Mouse (Mus musculus): Measurements from ENCODE around the gene Tmod3.
"Not testable (repeated sequence)": the region's sequence is repeated elsewhere in the genome, so short reads cannot be mapped to it uniquely, and the experiment has no call there.

The Tmod3 gene

GRCm38 (mm10) chr9:75551342-75551741 lies 8.1 kb downstream of the Tmod3 start:
- DNase-seq: peak; percentile 59

GRCm38 (mm10) chr9:75549010-75549409 lies 10.4 kb downstream of the Tmod3 start:
- no peak for DNase-seq

DNA sequence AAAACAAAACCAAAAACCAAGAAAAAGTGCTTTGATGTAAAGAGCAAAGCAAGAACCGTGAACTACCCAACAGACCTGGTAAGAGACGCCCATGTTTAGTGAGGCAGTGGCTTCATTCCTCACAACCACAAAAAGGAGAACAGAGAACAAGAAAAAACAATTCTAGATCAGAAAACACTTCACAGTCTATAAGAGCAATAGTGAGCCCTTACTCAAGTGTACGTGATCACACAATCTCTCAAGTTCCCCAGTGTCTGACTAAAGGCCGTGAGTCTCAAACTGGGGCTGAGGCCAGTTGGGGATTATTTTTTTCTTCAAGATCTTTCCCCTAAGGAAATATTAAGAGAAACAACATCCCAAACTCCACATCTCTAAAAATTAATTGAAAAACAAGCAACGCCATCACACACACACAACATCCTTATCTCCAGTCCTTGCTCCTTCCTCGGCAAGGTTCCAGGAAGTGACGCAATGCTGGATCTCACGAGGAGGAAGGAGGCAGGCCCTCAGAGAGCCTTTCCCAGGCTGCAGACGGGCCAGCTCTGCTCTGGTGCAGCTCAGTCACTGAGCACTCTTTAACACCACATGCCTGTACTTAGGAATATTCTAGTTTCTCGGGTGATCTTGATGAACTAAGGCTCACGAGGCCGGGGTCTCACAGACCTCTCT lies 12.4 kb downstream of the Tmod3 start:
- DNase-seq: no peak

GRCm38 (mm10) chr9:75545514-75545913 lies 13.9 kb downstream of the Tmod3 start:
- DNase-seq: no peak

GRCm38 (mm10) chr9:75541497-75541896 lies 18.0 kb downstream of the Tmod3 start:
- DNase-seq: no peak

- DNase-seq: no peak
Observed at GRCm38 (mm10) chr9:75536422-75536821, 23.0 kb downstream of the Tmod3 start.

DNA sequence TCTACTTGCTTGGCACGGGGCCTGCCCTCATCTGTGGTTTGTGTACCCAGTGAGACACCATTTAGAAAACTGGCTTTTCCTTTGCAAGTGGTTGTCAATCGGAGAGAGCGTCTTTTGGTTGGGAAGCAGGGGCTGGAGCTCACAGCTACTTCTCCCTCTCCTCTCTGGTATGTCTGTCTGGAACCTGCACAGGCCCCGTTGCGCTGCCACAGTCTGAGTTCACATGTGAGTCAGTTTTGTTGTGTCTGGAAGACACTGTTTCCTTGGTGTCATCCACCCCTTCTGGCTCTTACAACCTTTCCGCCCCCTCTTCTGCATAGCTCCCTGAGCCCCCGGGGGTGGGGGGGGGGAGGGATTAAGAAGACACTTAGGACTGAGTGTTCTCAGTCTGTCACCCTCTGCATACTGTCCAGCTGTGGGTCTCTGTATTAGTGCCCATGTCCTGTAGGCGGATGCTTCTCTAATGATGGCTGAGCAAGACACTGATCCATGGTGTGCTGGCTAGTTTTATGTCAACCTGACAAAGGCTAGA lies 25.0 kb downstream of the Tmod3 start:
- no peak for DNase-seq

- not testable (repeated sequence) for DNase-seq
Observed at GRCm38 (mm10) chr9:75532989-75533388, 26.5 kb downstream of the Tmod3 start.

DNA sequence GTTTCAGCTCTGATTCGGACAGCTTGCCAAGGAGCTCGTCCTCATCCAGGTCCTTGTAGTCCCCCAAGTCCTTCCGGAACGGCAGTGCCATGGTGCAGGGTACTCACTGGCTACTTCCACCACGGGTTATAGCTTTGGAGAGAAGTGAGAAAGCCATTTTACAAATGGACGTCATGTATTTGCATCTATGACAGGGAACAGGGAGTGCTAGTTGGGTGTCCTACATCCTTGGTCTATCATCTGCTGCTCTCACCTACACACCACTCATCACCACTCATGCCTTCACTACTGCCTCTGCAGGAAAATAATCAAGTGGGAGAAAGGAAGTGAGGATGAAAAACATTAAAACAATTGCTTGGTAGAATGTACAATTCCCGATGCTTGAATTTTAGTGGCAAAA lies 27.0 kb downstream of the Tmod3 start:
- no peak for DNase-seq

DNA sequence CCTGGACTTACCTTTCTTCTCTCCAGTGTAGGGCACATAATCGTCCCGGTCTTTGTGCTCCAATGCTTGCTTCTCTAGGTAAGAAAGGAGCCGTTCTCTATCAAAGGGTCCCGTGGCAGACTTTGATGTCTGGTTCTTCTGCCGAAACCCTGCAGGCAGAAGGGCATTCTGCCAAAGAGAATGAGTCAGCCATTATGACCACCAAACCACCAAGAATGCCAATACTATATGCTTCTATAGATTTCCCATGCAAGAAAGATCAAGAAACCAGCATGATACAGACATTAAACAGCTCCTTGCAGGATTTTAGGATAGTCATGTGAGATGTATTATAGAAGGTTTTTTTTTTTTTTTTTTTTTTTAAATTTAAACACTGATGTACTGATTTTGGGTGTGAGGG lies 30.1 kb downstream of the Tmod3 start:
- DNase-seq: peak; percentile 32

- no peak for DNase-seq
Observed at GRCm38 (mm10) chr9:75528096-75528495, 31.4 kb downstream of the Tmod3 start.

- no peak for DNase-seq
Observed at GRCm38 (mm10) chr9:75527368-75528059, 31.9 kb downstream of the Tmod3 start.

DNA sequence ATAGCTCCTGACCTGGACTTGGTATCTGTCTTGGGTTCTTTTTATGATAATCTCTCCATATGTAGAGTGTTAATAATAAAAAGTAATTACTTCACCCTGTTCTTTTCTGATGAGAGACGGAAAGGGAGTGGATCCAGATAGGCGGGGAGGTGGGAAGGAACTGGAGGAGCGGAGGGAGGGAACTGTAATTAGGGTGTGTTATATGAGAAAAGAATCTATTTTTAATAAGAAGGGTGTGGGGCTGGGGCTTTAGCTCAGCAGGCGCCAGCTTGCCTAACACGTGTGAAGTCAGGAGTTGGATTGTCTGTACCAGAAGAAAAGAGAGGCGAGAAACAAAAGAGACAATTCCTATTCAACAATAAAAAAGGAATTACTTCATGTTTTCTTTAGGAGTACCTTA lies 35.8 kb downstream of the Tmod3 start:
- peak; percentile 32 for DNase-seq

GRCm38 (mm10) chr9:75522217-75522616 lies 37.2 kb downstream of the Tmod3 start:
- DNase-seq: no peak

GRCm38 (mm10) chr9:75521788-75522187 lies 37.7 kb downstream of the Tmod3 start:
- peak; percentile 34 for DNase-seq

DNA sequence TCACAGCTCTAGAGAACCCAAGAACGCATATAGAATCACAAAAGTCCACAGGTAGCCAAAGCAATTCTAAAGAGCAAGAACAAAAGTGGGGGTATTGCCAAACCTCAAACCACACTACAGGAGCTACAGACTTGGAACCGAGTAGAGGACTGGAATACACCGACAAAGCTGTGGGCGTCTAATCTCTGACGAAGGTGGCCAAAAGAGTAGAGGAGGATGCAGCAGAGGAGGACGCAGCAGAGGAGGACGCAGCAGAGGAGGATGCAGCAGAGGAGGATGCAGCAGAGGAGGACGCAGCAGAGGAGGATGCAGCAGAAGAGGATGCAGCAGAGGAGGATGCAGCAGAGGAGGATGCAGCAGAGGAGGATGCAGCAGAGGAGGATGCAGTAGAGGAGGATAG lies 38.5 kb downstream of the Tmod3 start:
- no peak for DNase-seq

DNA sequence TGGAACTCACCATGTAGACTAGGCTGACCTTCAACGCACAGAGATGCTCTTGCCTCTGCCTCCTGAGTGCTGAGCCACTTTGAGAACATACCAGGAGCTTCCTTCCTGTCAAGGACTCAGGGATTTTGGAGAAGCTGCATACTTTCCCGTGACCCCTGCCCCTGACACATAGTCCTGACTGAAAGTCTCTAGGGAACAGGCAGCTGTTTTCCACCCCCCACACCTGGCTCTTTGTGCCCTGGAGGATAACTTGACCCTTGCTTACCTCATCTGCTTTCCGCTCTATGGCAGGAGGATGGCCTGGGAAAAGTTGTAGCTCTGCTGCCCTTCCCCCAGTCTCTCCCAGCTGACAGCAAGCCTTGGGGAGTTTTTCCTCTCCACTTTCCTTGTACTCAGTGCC lies 41.7 kb downstream of the Tmod3 start:
- no peak for DNase-seq

DNA sequence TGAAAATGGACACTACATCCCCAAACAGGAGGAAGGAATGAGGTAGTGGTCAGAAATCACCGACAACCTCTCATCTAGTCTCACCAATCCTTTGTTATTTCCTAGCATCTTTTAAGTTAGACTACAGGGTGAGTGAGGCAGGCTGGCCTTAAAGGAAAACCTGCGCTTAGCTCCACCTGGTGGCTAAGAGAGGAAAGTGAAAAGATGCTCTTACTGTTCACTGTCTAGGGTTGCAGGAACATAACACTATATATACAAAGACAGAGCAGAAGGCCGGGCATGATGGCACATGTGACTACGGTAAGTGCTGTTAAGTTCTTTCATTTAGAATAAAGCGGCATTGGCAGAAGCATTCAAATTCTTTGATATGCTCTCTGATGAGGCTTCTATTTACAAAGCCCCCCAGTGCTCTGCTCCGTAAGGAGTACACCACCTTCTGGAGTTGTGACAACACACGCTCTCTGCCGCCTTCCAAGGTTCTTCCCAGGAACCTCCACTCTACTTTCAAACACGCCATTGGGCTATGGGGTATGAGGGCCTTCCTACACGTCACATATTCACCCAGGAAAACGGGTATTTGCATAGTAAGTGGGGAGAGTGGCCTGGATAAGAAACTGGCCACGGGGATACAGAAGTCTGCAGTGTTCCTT lies 43.9 kb downstream of the Tmod3 start:
- peak; percentile 81 for DNase-seq

GRCm38 (mm10) chr9:75511236-75511939 lies 48.1 kb downstream of the Tmod3 start:
- peak; percentile 60 for DNase-seq

- DNase-seq: no peak
Observed at GRCm38 (mm10) chr9:75504311-75504710, 55.1 kb downstream of the Tmod3 start.

DNA sequence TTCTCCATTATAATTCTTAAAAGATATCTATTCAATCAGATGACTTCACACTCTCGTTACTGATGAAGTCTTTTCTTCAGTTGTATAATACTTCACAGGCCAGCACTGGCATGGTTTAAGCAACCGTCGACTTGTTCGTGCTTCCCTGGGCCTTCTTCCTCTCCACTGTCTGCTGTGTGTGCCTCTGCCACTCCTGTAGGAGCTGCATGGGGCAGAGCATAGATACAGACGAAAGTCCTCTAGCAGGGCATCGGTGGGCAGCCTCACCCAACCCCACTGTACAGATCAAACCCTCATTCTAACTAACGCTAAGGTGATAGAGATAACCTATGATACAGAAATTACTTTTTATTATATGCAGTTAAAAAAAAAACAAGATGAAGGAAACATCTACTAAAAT lies 60.9 kb downstream of the Tmod3 start:
- DNase-seq: no peak

DNA sequence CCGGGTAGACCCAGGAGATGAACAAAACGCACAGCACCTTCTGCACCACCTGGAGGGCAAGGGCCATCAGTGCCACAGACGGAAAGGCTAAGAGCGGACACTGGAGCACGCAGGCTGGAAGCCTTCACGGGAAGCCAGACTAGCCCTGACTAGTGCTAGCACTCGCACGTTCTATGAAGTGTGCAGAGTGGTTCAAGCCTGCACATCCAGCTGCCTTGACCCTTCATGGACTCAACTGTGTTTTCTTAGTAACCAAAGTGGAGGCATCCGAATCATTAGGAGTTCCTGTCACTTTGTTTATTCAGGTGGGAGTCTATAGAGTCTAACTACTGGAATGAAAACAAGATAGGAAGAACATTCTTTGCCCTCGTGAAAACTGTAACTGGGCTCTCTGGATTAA lies 63.5 kb downstream of the Tmod3 start:
- no peak for DNase-seq

DNA sequence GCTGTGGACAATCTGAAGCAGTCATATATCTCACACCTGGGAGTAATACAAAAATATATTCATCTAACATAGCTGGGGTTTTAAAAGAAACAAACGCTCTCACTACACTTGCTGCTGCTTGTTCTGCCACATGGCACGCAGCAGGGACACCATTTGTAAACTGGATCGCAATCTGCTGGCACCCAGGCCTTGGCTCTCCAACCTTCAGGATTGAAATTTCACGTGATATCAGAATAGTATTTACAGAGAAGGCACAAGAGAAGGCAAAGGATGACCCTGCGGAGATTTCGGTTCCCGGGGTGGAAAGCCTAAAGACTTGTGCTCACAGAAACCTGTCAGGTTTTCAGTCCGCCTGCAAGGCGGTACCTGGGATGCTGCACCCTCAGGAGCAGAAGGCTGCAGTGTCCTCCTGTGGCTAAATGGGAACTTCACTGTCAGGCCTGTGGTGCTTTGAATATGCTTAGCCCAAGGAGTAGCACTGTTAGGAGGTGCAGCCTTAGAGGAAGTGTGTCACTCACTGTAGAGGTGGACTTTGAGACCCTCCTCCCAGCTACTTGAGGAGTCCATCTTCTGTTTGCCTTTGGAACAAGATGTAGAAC lies 65.0 kb downstream of the Tmod3 start:
- DNase-seq: peak; percentile 85
